In genomic region chr2:124418319-124418718, GRCm38 (mm10) we compare ENCODE assay signal across 18 mouse cellular contexts.
"Had no signal": no experiment of that assay in that cellular context is flagged by ENCODE, and none has a peak within 500 bp of the region (broad histone marks: within the 10 kb centered on the region; RNA-seq: fewer than 3 reads in every experiment).

No protein-coding gene starts in this region.

- H3K27ac ChIP-seq: liver, embryonic 14.5 days; midbrain, embryonic 13.5 days; midbrain, embryonic 15.5 days; neural tube, embryonic 13.5 days; neural tube, embryonic 15.5 days had no signal

- H3K9ac ChIP-seq: liver, embryonic 14.5 days; lung, embryonic 14.5 days; midbrain, embryonic 13.5 days; midbrain, embryonic 15.5 days; neural tube, embryonic 13.5 days; neural tube, embryonic 15.5 days had no signal

- H3K4me1 ChIP-seq: midbrain, embryonic 13.5 days; midbrain, embryonic 15.5 days; neural tube, embryonic 13.5 days; neural tube, embryonic 15.5 days had no signal

- ATAC-seq: midbrain, embryonic 13.5 days; midbrain, embryonic 15.5 days had no signal

- DNase-seq: lung, adult 18-20 months; lung, embryonic 14.5 days; lung, postnatal 10 days; lung, postnatal 4 days; retina, postnatal 1 day; right cerebral cortex, adult 18-20 months; right cerebral cortex, postnatal 25 days; right cerebral cortex, postnatal 4 days; spleen, adult 18-20 months; thymus, adult 18-20 months; thymus, postnatal 14 days; thymus, postnatal 36 days had no signal

- H3K4me3 ChIP-seq: megakaryocyte, embryonic 14.5 days; midbrain, embryonic 13.5 days; midbrain, embryonic 15.5 days; neural tube, embryonic 13.5 days; neural tube, embryonic 15.5 days had no signal

- H3K36me3 ChIP-seq: midbrain, embryonic 13.5 days; midbrain, embryonic 15.5 days; neural tube, embryonic 13.5 days; neural tube, embryonic 15.5 days had no signal

- H3K27me3 ChIP-seq: megakaryocyte, embryonic 14.5 days; midbrain, embryonic 13.5 days; midbrain, embryonic 15.5 days; neural tube, embryonic 13.5 days; neural tube, embryonic 15.5 days had no signal

- H3K4me2 ChIP-seq: lung, embryonic 14.5 days; midbrain, embryonic 13.5 days; midbrain, embryonic 15.5 days; neural tube, embryonic 13.5 days; neural tube, embryonic 15.5 days had no signal

- H3K9me3 ChIP-seq: megakaryocyte, embryonic 14.5 days; midbrain, embryonic 13.5 days; midbrain, embryonic 15.5 days; neural tube, embryonic 13.5 days; neural tube, embryonic 15.5 days had no signal
